Mouse (Mus musculus) kidney, adult 2 months (tissue): ENCODE measurements around the gene Smarca2. TPM values are rescaled to one million over a fixed set of nuclear protein-coding genes. Genes with fewer than 3 reads are reported as not detected.

ENCODE experiments used
- DNase-seq: peaks from one replicate; pipeline ENCODE4 v3.0.0; 2021
- H3K27ac ChIP-seq: fragments of 200-500 bp; 2 replicates; pipeline ENCODE4 v1.5.1; 2012; ENCODE audit warnings: low read depth, low read length, control low read depth, inconsistent platforms; ENCODE audit not compliant: insufficient read depth
- H3K27me3 ChIP-seq: fragments of 200-500 bp; replicated peaks from 2 replicates; pipeline ENCODE4 v1.6.1; 2012; ENCODE audit warnings: mild to moderate bottlenecking, moderate library complexity, low read length, inconsistent platforms; ENCODE audit not compliant: control insufficient read depth, insufficient read depth
- H3K36me3 ChIP-seq: fragments of 200-500 bp; 2 replicates; pipeline ENCODE4 v1.6.1; 2012; ENCODE audit warnings: mild to moderate bottlenecking, moderate library complexity, low read length, inconsistent platforms; ENCODE audit not compliant: control insufficient read depth, insufficient read depth
- H3K4me1 ChIP-seq: fragments of 200-500 bp; 2 replicates; pipeline ENCODE4 v1.6.1; 2011; ENCODE audit warnings: low read length; ENCODE audit not compliant: control insufficient read depth, insufficient read depth
- H3K4me3 ChIP-seq: fragments of 200-500 bp; 2 replicates; pipeline ENCODE4 v1.5.1; 2011; ENCODE audit warnings: mild to moderate bottlenecking, low read depth, low read length, control low read depth; ENCODE audit not compliant: insufficient read depth
- CTCF ChIP-seq: fragments of 200-500 bp; conservative IDR thresholded peaks from 2 replicates; pipeline ENCODE4 v1.5.1; 2011; ENCODE audit warnings: low read depth, mild to moderate bottlenecking, control low read depth, low read length, moderate library complexity, mixed read lengths; ENCODE audit not compliant: insufficient read depth, insufficient read length
- POLR2A ChIP-seq: fragments of 200-500 bp; IDR thresholded peaks from one replicate; pipeline ENCODE4 v1.6.1; 2011; ENCODE audit warnings: low read depth, low read length, control low read depth
- WGBS: fragments of 180-500 bp; shearing (Covaris S2); methylation state at CpG from one replicate; pipeline ENCODE4 v1.1.7; 2018; 5-methylcytosine and 5-hydroxymethylcytosine counted together
- polyA plus RNA-seq: library from polyadenylated mRNA; depleted of rRNA; stranded (reverse); fragments of >200 nt; gene quantifications from 2 replicates; pipeline ENCODE4 v1.2.3, GENCODE M21; 2012

The Smarca2 gene
- polyA plus RNA-seq, 1 experiment, result 45.6 TPM

GRCm38 (mm10) chr19:26776066-26777025 lies 171.5 kb downstream of the Smarca2 start:
- Histone ChIP-seq H3K27me3 (no peaks in the 10 kb centered on the region), H3K27ac (no peak overlapping the region), H3K4me3 (no peak overlapping the region), H3K4me1 (no peaks in the 10 kb centered on the region), H3K36me3 (peaks cover 25% of the 10 kb centered on the region)
- 89% methylated on average over 27 of the region's 27 CpGs for WGBS
- DNase-seq, result no peak
- TF ChIP-seq POLR2A (no peak), CTCF (no peak)

- no peaks in the 10 kb centered on the region for H3K4me1 ChIP-seq
- no peak for DNase-seq
- no peak overlapping the region for H3K4me3 ChIP-seq
- 92% methylated on average over 5 of the region's 5 CpGs for WGBS
- no peak for TF ChIP-seq CTCF
- TF ChIP-seq POLR2A, result no peak
- H3K27ac ChIP-seq, result no peak overlapping the region
- H3K36me3 ChIP-seq, result peaks cover 21% of the 10 kb centered on the region
- no peaks in the 10 kb centered on the region for H3K27me3 ChIP-seq
Observed at GRCm38 (mm10) chr19:26778199-26778598, 173.3 kb downstream of the Smarca2 start.

GRCm38 (mm10) chr19:26781209-26781608 lies 176.4 kb downstream of the Smarca2 start:
- TF ChIP-seq POLR2A (no peak), CTCF (no peak)
- no peaks in the 10 kb centered on the region for H3K27me3 ChIP-seq
- H3K4me3 ChIP-seq, result no peak overlapping the region
- DNase-seq, result no peak
- no peaks in the 10 kb centered on the region for H3K4me1 ChIP-seq
- WGBS, result 96% methylated on average over 2 of the region's 2 CpGs
- peaks cover 16% of the 10 kb centered on the region for H3K36me3 ChIP-seq
- H3K27ac ChIP-seq, result no peak overlapping the region

GRCm38 (mm10) chr19:26788446-26788845 lies 183.6 kb downstream of the Smarca2 start:
- Histone ChIP-seq H3K4me3 (no peak overlapping the region), H3K36me3 (no peaks in the 10 kb centered on the region), H3K27me3 (no peaks in the 10 kb centered on the region), H3K27ac (no peak overlapping the region), H3K4me1 (no peaks in the 10 kb centered on the region)
- 83% methylated on average over 5 of the region's 5 CpGs for WGBS
- no peak for DNase-seq
- TF ChIP-seq POLR2A, result no peak
- no peak for TF ChIP-seq CTCF

- H3K27ac ChIP-seq, result no peak overlapping the region
- H3K36me3 ChIP-seq, result no peaks in the 10 kb centered on the region
- DNase-seq, result no peak
- H3K4me3 ChIP-seq, result no peak overlapping the region
- 81% methylated on average over 5 of the region's 5 CpGs for WGBS
- TF ChIP-seq POLR2A, result no peak
- no peak for TF ChIP-seq CTCF
- no peaks in the 10 kb centered on the region for H3K4me1 ChIP-seq
- no peaks in the 10 kb centered on the region for H3K27me3 ChIP-seq
Observed at GRCm38 (mm10) chr19:26790386-26791346, 185.8 kb downstream of the Smarca2 start.

GRCm38 (mm10) chr19:26794315-26794714 lies 189.5 kb downstream of the Smarca2 start:
- 50% methylated on average over 2 of the region's 3 CpGs for WGBS
- Histone ChIP-seq H3K4me3 (no peak overlapping the region), H3K4me1 (no peaks in the 10 kb centered on the region), H3K27me3 (no peaks in the 10 kb centered on the region), H3K36me3 (no peaks in the 10 kb centered on the region), H3K27ac (no peak overlapping the region)
- DNase-seq, result no peak
- TF ChIP-seq POLR2A (no peak), CTCF (no peak)

- TF ChIP-seq CTCF (no peak), POLR2A (no peak)
- H3K36me3 ChIP-seq, result no peaks in the 10 kb centered on the region
- DNase-seq, result no peak
- H3K4me1 ChIP-seq, result no peaks in the 10 kb centered on the region
- no peak overlapping the region for H3K4me3 ChIP-seq
- WGBS, result 58% methylated on average over 4 of the region's 4 CpGs
- H3K27ac ChIP-seq, result no peak overlapping the region
- no peaks in the 10 kb centered on the region for H3K27me3 ChIP-seq
Observed at GRCm38 (mm10) chr19:26796006-26796405, 191.2 kb downstream of the Smarca2 start.
